Mouse (Mus musculus): ENCODE measurements around the gene Fam234b.

The Fam234b gene

GRCm38 (mm10) chr6:135230586-135230985 is 32.8 kb downstream of the Fam234b start:
- no peak for DNase-seq

DNA sequence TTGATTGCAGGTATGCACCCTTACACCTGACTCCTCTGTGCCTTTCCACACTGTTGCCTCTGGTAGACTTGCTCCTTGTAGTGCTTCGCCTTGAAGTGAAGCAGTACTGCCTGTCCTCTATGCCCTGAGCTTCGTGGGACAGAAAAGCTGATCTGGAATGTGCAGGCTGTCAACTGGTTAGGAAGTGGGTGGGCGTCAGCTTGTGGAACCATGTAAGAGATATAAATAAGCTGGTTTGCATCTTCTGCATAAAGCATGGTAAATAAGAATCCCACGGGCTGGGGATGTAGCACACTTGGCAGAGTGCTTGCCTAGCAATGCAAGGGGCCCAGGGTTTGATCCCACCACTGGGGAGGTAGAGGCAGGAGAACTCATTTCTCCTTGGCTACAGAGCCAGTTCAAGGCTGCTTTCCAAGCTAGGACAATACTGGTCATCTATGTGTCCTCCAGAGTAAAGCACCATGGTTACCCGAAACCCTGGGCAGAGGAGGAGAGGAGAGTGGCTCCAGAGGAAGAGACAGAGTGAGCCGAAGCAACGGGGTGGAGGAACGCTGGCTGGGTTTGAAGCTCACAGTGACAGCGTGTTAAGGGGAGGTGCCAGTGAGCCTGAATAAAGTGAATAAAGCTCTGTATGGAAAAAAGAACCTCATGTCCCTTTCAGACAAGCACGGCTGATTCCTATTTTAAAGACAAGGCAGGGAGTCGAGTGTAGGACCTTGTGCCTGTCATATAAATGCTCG is 34.8 kb downstream of the Fam234b start:
- DNase-seq = no peak

- no peak for DNase-seq
Observed at GRCm38 (mm10) chr6:135235742-135236141, 38.0 kb downstream of the Fam234b start.

- DNase-seq = no peak
Observed at GRCm38 (mm10) chr6:135236576-135236975, 38.8 kb downstream of the Fam234b start.

DNA sequence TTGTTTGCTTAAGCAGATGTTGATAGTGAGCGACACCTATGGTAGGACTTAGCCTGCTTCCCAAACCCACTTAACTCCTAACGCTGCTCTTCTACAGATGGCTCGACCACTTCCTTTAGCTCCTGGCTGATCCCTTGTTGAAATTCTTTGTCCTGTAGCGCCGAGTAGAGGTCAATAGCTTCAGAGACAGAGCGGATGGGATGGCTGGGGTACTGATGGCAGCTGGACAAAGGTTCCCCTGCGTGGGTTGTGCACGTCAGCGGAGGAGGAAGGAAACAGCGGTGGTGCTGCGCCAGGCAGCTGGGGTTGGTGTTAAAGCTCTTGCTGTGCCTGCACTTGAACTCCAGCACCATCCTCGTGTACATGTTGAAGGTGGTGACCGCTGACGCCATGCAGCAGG is 39.5 kb downstream of the Fam234b start:
- peak; percentile 18 for DNase-seq

DNA sequence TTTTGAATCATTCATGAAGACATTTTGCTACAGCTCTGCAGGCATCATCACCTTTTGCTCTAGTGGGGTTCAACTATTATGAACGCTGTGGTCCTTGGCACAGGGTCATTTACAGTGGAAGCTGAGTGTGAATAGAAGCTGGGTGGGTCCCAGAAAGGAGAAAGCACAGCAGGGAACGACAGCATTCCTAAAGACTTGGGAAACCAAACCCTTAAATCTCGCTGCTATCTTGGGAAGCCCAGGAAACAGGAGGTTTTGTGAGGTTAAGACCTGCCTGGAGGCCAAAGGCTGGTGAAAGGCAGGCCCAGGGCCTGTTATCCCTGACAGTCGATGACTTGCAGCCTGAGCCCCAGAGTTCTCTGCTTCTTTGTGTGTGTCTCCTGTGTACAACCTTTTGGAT is 40.4 kb downstream of the Fam234b start:
- DNase-seq = no peak

- no peak for DNase-seq
Observed at GRCm38 (mm10) chr6:135240361-135240760, 42.6 kb downstream of the Fam234b start.

- DNase-seq = no peak
Observed at GRCm38 (mm10) chr6:135245586-135245985, 47.8 kb downstream of the Fam234b start.

GRCm38 (mm10) chr6:135247861-135248260 is 50.1 kb downstream of the Fam234b start:
- no peak for DNase-seq

DNA sequence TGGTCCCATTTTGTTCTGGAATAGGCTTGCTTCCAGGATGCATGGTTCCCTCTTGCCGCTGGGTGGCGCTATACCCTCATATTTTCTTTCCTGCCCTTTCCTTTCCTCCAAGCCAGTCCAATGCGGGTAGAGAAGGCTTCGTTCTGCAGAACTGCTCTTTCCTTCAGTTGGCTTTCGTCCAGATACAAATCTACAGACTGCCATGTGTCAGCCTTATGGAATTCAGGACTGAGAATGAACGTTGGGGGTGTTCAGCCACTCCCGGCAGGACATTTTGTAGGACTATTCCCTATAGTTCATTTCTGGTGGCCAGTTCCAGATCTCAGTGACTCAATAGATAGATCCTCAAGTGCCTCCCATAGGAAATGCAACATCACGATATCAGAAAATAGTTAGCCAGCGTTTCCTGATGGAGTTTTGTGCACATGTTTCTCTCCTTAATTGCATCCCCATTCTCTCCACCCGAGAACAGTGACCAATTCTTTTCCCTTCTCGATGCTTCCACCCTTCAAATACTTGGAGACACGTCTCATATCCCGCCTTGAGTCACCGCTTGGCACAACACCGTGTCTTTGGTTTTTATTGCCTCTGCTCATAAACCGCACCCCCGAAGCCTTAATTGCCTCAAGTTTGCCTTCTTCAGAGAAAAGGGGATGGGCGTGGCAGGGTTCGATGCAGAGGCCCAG is 52.2 kb downstream of the Fam234b start:
- DNase-seq = peak; percentile 78

- no peak for DNase-seq
Observed at GRCm38 (mm10) chr6:135250926-135251699, 53.3 kb downstream of the Fam234b start.

DNA sequence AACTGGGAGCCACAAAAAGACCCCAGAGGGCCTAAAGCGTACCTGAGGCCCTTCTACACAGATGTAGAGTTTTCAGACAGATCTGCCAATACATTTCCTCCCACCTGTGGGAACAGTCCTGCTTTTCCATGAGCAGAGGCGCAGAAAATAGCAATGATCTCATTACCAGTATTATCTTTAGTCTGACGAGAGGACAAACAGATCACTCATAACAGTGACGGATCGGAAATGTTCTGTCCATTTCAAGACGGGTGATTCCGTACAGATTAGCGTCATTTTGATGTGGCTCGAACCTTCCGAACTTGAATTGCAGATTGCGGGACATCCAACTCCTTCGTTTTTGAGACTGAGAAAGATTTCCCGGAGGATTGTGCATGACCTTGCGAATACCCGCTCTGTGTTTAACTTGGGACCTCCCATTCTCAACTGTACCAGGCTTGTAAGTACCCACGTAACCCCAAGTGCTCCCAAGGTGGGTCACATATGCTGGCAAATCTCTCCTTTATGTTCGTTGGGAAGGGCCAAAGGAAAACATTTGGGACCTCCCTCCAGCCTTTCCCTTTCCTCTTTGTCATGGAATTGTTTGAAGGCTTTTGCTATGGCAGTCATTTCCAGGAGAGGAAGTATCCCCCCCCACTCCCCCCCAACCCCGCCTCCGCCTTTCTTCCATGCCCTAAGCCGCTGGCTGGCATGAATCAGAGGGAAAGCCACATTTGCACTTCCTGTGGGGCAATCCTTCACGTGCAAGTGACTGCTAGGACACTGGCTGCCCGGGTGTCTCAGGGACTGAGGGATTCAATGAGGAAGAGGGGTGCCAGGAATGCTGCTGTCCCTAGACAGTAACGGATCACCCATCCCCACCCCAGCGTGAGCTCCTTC is 54.3 kb downstream of the Fam234b start:
- no peak for DNase-seq

GRCm38 (mm10) chr6:135252728-135253077 is 54.9 kb downstream of the Fam234b start:
- DNase-seq = peak; percentile 87

DNA sequence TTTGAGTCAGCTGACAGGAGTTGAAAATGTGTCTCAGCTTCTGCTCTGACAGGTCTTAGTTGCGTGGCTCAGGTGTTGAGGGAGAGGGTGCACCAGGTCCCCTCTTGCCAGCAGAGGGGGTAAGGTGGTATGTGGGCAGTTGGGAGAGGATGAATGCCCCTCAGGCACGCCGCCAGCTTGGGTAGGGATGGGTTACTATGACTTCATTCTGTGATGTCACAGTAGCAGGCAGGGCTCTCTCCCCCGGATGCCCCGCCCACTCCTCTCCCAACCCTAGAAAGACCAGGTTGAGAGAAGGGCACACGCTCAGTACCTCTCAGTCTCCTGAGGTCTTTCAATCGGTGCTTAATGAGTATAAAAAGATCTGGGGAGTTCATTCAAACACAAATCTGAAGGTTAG is 56.4 kb downstream of the Fam234b start, which contains the start of gene Gsg1:
Gsg1 (minus strand) TSS at position 199 of the 400 bp plus-strand sequence.
- no peak for DNase-seq

DNA sequence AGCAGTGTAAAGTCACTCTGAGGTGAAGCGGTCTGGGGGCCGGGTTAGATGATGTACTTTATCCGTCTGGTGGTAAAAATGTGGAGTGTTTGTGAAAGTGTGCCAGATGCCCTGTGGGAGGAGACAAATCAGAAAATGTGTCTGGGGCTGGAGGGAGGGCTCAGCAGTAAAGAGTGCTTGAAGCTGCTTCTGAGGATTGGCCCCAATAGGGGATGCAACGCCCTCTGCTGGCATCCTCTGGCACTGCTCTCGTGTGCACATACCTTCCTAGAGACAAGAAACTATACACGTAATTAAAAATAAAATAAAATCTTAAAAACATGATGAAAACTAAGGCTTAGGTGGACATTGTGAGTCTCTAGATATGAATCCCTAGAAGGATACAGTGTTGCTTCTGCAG is 62.7 kb downstream of the Fam234b start:
- no peak for DNase-seq

DNA sequence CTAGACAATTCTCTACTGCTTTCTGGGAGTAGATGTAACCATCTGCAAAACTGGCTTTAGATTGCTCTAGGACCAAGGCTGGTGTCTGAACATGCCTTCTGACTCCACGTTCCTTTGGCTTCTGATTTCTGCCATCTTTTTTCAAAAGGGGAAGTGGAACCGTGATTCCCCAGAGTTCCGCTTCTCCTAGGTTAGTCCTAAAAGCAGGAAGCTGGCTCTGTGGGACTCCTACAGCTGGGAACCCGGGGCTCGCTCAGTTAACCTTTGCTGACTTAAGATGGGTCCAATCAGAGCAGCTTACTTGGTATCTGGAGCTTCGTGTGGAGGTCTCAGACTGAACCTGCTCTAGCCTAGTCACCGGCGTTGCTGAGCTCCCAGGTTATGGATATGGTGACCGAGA is 63.3 kb downstream of the Fam234b start:
- DNase-seq = no peak

DNA sequence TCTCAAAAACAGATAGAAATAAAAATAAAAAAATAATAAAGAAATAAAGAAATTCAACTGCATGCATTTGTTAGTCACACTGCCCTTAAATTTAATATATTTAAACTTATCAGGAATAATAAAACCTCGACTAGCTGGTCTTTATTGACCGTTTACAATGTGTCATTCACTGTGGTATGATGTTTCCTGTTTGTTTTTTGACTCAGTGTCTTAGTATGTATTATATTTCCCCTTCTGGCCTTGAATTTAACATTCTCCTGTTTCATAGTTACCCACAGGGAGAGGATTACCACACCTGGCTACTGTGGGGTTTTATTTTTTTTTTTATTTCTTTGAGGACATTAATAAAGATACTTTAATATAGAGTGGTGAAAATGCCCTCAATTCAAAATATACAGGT is 64.8 kb downstream of the Fam234b start:
- DNase-seq = no peak

DNA sequence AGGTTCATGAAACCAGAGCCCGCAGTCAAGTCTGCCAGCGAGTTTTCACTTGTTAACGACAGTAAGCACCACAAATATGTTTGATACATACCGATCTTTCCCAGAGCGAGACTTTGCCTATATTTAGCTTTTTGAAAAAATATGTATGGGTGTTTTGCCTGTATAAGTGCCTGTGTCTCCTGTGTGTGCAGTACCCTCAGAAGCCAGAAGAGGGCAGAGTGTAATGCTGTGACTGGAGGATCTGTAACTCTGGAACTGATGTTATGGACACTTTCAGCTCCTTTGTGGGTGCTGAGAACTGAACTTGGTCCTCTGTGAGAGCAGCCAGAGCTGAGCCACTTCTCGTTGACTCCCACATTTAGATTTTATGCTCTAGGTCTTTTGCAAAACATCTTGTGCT is 66.4 kb downstream of the Fam234b start:
- no peak for DNase-seq

- DNase-seq = no peak
Observed at GRCm38 (mm10) chr6:135266056-135266455, 68.3 kb downstream of the Fam234b start.

DNA sequence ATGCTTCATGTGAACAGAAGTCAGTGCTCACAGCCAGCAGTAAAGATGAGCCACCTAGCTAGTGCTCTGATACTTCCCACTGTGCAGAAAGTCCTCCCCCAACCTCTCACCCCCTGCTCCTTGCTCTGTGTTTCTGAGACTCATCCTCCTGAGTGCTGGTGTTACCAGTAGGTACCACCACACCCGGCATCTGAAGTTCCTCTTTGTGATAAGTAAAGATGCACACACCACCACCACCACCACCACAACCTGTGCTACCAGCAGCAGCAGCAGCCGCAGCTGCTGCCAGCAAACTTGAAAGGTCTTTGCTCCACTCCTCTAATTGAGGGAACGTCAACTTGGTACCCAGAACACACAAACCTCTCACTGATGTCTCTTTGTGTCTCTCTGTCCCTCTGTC is 69.4 kb downstream of the Fam234b start:
- no peak for DNase-seq

- no peak for DNase-seq
Observed at GRCm38 (mm10) chr6:135268392-135268791, 70.6 kb downstream of the Fam234b start.

- no peak for DNase-seq
Observed at GRCm38 (mm10) chr6:135269626-135270025, 71.8 kb downstream of the Fam234b start.

DNA sequence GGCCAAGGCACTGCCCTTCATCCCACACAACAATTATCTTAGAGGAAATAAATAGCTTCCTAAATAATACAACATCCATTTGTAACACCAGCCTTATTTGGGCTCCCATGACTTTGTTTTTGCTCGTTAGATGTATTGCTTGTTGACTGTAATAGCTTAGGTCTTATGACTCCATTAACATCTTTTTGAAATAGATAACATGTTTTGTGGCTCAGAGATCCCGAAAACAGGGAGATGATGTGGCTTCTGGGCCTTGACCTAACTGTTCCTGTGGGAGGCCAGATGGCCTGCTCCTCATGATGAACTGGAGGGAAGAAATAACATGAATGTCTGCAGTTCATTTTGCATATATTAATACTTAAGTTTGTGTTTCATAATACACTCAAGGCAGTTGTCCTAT is 74.0 kb downstream of the Fam234b start:
- DNase-seq = no peak
